Mouse (Mus musculus): ENCODE data around the gene Ngly1. TPM values are rescaled to one million over a fixed set of nuclear protein-coding genes. Genes with fewer than 3 reads are reported as not detected.

The Ngly1 gene
- polyA plus RNA-seq, 1 experiment from 2014 or later = 23.0 TPM

DNA sequence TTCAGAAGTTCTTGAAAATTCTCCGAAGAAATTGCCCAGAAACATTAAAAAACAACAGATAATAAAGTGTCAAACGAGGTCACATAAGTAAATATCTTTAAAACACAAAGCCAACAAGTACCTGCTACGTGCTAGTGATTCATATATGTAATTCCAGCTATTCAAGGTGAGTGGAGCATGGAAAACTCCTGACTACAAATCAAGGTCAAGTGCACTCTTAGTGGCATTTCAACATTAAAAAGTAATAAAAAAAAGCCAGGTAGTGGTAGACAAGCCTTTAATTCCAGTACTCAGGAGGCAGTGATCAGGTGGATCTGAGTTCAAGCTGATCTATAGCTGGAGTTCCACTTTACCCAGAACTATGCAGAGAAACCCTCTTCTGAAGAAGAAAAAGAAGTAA lies 945 bp upstream of the Ngly1 start:
- no peak for ATAC-seq (ENCODE audit: low FRiP score)
- no peak overlapping the region for H3K4me3 ChIP-seq (ENCODE audit: low read depth, low read length)
- no peak overlapping the region for H3K4me2 ChIP-seq (replicated peaks; ENCODE audit: low read depth, low read length)
- H3K9me3 ChIP-seq (ENCODE audit: control insufficient read depth, low read length) = no peaks in the 10 kb centered on the region
- 78% methylated on average over 3 of the region's 3 CpGs for WGBS
- H3K36me3 ChIP-seq (ENCODE audit: control insufficient read depth, insufficient read depth, low read length) = no peaks in the 10 kb centered on the region
- no peak for DNase-seq (ENCODE audit: low spot score)
- no peak overlapping the region for H3K9ac ChIP-seq (ENCODE audit: low read depth, low read length)
- no peaks in the 10 kb centered on the region for H3K4me1 ChIP-seq (replicated peaks; ENCODE audit: control insufficient read depth, insufficient read depth, low read length)
- no peak overlapping the region for H3K27ac ChIP-seq (ENCODE audit: low read depth, low read length)
- no peaks in the 10 kb centered on the region for H3K27me3 ChIP-seq (ENCODE audit: control insufficient read depth, insufficient read depth, low read length)

DNA sequence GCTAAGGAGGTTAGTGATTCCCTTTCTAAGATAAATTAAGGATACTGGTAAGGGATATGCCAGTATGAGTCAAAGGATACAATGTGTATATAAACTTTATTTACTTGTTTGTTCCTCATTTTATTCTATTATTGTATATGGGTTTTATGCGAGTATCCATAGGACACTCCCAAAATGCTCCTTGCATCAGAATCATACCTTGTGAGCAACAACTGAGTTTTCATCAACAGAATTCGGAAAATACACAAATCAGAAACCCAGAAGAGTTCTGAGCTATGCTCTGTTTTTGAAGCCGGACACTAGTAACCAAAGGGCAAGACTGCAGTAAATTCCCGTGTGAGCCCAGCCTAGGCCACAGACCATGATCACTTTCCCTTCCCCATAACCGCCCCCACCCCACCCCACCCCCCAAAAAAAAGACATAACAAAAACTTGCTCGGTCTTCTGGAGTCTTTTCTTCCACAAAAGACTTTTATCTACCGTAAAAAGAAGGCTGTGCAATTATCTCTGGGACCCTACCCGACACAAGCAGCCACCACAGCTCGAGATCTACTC lies 400 bp upstream of the Ngly1 start:
- Histone ChIP-seq H3K9ac (ENCODE audit: low read depth, low read length) (peak overlapping the region; percentile 93), H3K4me3 (ENCODE audit: low read depth, low read length) (peak overlapping the region; percentile 63), H3K9me3 (ENCODE audit: control insufficient read depth, low read length) (no peaks in the 10 kb centered on the region), H3K36me3 (ENCODE audit: control insufficient read depth, insufficient read depth, low read length) (no peaks in the 10 kb centered on the region), H3K27me3 (ENCODE audit: control insufficient read depth, insufficient read depth, low read length) (no peaks in the 10 kb centered on the region), H3K27ac (ENCODE audit: low read depth, low read length) (no peak overlapping the region), H3K4me1 (replicated peaks; ENCODE audit: control insufficient read depth, insufficient read depth, low read length) (no peaks in the 10 kb centered on the region), H3K4me2 (replicated peaks; ENCODE audit: low read depth, low read length) (peak overlapping the region; percentile 74)
- WGBS = 16% methylated on average over 9 of the region's 9 CpGs
- ATAC-seq (ENCODE audit: low FRiP score) = peak; percentile 52
- DNase-seq (ENCODE audit: low spot score) = no peak

GRCm38 (mm10) chr14:16250099-16250498 lies 1.0 kb downstream of the Ngly1 start:
- 83% methylated on average over 3 of the region's 3 CpGs for WGBS
- Histone ChIP-seq H3K9me3 (ENCODE audit: control insufficient read depth, low read length) (no peaks in the 10 kb centered on the region), H3K27ac (ENCODE audit: low read depth, low read length) (no peak overlapping the region), H3K27me3 (ENCODE audit: control insufficient read depth, insufficient read depth, low read length) (no peaks in the 10 kb centered on the region), H3K4me1 (replicated peaks; ENCODE audit: control insufficient read depth, insufficient read depth, low read length) (no peaks in the 10 kb centered on the region), H3K4me2 (replicated peaks; ENCODE audit: low read depth, low read length) (peak overlapping the region; percentile 74), H3K36me3 (ENCODE audit: control insufficient read depth, insufficient read depth, low read length) (no peaks in the 10 kb centered on the region), H3K4me3 (ENCODE audit: low read depth, low read length) (peak overlapping the region; percentile 63; the same call in 1 of the 2 replicates), H3K9ac (ENCODE audit: low read depth, low read length) (peak overlapping the region; percentile 93)
- no peak for ATAC-seq (ENCODE audit: low FRiP score)
- DNase-seq (ENCODE audit: low spot score) = no peak

DNA sequence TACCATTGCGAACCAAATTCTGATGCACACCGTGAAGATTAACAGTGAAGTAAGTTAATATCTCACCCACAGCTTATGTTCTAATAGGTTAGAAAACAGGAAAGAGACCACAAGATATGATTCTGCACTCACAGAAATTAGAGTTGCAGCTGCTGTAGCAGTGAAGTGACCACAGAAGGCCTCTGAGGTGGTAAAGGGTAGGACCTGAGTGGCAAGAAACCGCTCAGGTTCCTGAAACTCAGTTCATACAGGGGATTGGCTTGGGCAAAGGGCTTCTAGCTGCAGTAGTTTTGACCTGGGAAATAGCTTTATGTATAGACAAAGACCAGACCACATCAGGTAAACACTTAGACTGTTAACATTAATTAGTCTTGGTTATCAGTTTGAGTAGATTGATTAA lies 6.7 kb downstream of the Ngly1 start:
- 94% methylated on average over 3 of the region's 3 CpGs for WGBS
- Histone ChIP-seq H3K36me3 (ENCODE audit: control insufficient read depth, insufficient read depth, low read length) (no peaks in the 10 kb centered on the region), H3K9me3 (ENCODE audit: control insufficient read depth, low read length) (no peaks in the 10 kb centered on the region), H3K4me1 (replicated peaks; ENCODE audit: control insufficient read depth, insufficient read depth, low read length) (no peaks in the 10 kb centered on the region), H3K9ac (ENCODE audit: low read depth, low read length) (no peak overlapping the region), H3K27ac (ENCODE audit: low read depth, low read length) (no peak overlapping the region), H3K4me3 (ENCODE audit: low read depth, low read length) (no peak overlapping the region), H3K4me2 (replicated peaks; ENCODE audit: low read depth, low read length) (no peak overlapping the region), H3K27me3 (ENCODE audit: control insufficient read depth, insufficient read depth, low read length) (no peaks in the 10 kb centered on the region)
- DNase-seq (ENCODE audit: low spot score) (no peak), ATAC-seq (ENCODE audit: low FRiP score) (no peak)

DNA sequence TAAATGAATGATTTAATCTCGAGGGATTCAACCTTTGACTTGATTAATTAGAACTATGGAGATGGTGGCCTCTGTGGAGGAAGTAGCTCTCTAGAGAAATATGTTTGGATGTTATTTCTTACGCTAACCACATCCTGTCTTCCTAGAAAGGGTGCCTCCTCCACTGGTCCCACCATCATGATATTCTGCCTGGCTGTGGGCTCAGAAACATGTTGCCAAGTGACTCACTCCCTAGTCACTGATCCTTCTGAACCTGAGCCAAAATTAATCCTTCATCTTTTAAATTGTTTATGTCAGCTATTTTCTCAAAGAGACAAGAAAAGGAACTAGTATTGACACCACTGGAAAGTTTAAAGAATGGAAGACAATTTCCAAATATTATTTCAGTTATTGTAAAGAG lies 7.1 kb downstream of the Ngly1 start:
- DNase-seq (ENCODE audit: low spot score) (no peak), ATAC-seq (ENCODE audit: low FRiP score) (no peak)
- Histone ChIP-seq H3K9me3 (ENCODE audit: control insufficient read depth, low read length) (no peaks in the 10 kb centered on the region), H3K4me1 (replicated peaks; ENCODE audit: control insufficient read depth, insufficient read depth, low read length) (no peaks in the 10 kb centered on the region), H3K9ac (ENCODE audit: low read depth, low read length) (no peak overlapping the region), H3K4me2 (replicated peaks; ENCODE audit: low read depth, low read length) (no peak overlapping the region), H3K36me3 (ENCODE audit: control insufficient read depth, insufficient read depth, low read length) (no peaks in the 10 kb centered on the region), H3K4me3 (ENCODE audit: low read depth, low read length) (no peak overlapping the region), H3K27ac (ENCODE audit: low read depth, low read length) (no peak overlapping the region), H3K27me3 (ENCODE audit: control insufficient read depth, insufficient read depth, low read length) (no peaks in the 10 kb centered on the region)
- WGBS = 88% methylated on average over 2 of the region's 2 CpGs

DNA sequence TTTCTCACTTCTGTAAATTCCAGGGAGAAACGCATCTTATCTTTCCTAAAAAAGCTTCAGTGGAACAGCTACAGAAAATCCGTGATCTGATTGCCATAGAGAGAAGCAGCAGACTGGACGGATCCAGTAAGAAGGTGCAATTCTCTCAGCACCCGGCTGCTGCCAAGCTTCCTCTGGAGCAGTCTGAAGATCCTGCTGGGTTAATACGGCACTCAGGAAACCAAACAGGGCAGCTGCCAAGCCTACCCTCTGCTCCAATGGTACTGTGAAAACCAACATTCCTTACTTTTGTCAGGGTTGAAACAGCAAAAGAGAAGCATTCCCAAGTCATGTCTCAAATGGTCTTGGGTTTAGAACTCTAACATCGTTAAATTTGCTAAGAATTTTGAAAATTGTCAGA lies 11.5 kb downstream of the Ngly1 start:
- Histone ChIP-seq H3K27me3 (ENCODE audit: control insufficient read depth, insufficient read depth, low read length) (no peaks in the 10 kb centered on the region), H3K4me1 (replicated peaks; ENCODE audit: control insufficient read depth, insufficient read depth, low read length) (no peaks in the 10 kb centered on the region), H3K9me3 (ENCODE audit: control insufficient read depth, low read length) (no peaks in the 10 kb centered on the region), H3K36me3 (ENCODE audit: control insufficient read depth, insufficient read depth, low read length) (no peaks in the 10 kb centered on the region), H3K27ac (ENCODE audit: low read depth, low read length) (no peak overlapping the region), H3K4me2 (replicated peaks; ENCODE audit: low read depth, low read length) (no peak overlapping the region), H3K9ac (ENCODE audit: low read depth, low read length) (no peak overlapping the region), H3K4me3 (ENCODE audit: low read depth, low read length) (no peak overlapping the region)
- WGBS = 80% methylated on average over 6 of the region's 6 CpGs
- DNase-seq (ENCODE audit: low spot score) (no peak), ATAC-seq (ENCODE audit: low FRiP score) (no peak)

DNA sequence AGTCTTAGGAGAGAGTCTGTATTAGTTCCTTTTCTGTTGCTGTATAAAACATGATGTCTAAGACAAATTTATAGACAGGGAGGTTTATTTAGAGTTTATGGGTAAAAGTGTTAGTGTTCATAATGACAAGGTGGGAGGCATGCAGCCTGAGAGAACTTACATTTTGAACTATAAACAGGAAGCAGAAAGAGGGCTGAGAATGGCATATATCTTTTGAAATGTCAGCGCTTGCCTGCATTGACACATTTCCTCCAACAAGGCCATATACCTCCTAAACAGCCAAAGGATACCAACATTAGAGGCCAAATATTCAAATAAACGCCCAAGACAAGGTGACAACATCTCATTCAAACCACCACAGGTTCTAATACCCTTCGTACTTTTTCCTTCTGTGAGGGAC lies 12.8 kb downstream of the Ngly1 start:
- no peak for ATAC-seq (ENCODE audit: low FRiP score)
- Histone ChIP-seq H3K27ac (ENCODE audit: low read depth, low read length) (no peak overlapping the region), H3K4me1 (replicated peaks; ENCODE audit: control insufficient read depth, insufficient read depth, low read length) (no peaks in the 10 kb centered on the region), H3K9ac (ENCODE audit: low read depth, low read length) (no peak overlapping the region), H3K4me2 (replicated peaks; ENCODE audit: low read depth, low read length) (no peak overlapping the region), H3K9me3 (ENCODE audit: control insufficient read depth, low read length) (no peaks in the 10 kb centered on the region), H3K36me3 (ENCODE audit: control insufficient read depth, insufficient read depth, low read length) (no peaks in the 10 kb centered on the region), H3K27me3 (ENCODE audit: control insufficient read depth, insufficient read depth, low read length) (no peaks in the 10 kb centered on the region), H3K4me3 (ENCODE audit: low read depth, low read length) (no peak overlapping the region)
- 86% methylated on average over 3 of the region's 3 CpGs for WGBS
- no peak for DNase-seq (ENCODE audit: low spot score)

DNA sequence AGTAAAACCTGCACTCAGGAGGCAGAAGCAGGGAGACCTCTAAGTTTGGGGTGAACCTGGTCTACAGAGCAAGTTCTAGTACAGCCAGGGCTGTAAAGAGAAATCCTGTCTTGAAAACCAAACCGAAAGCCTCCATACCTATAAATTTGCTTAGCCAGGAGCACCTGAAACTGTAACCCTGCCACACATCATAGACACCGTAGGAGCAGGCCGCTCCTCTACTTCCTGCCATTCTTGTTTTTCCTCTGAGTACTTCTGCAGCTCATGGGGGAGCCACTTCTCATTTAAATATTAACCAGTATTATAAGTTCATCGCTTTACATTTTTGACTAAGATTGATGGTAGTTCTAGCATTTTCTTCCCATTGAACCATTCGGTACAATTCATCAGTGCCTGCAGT lies 17.9 kb downstream of the Ngly1 start:
- no peak for DNase-seq (ENCODE audit: low spot score)
- H3K9me3 ChIP-seq (ENCODE audit: control insufficient read depth, low read length) = no peaks in the 10 kb centered on the region
- no peaks in the 10 kb centered on the region for H3K4me1 ChIP-seq (replicated peaks; ENCODE audit: control insufficient read depth, insufficient read depth, low read length)
- H3K4me2 ChIP-seq (replicated peaks; ENCODE audit: low read depth, low read length) = no peak overlapping the region
- no peak overlapping the region for H3K9ac ChIP-seq (ENCODE audit: low read depth, low read length)
- no peak for ATAC-seq (ENCODE audit: low FRiP score)
- H3K27me3 ChIP-seq (ENCODE audit: control insufficient read depth, insufficient read depth, low read length) = no peaks in the 10 kb centered on the region
- H3K4me3 ChIP-seq (ENCODE audit: low read depth, low read length) = no peak overlapping the region
- 89% methylated on average over 5 of the region's 5 CpGs for WGBS
- no peaks in the 10 kb centered on the region for H3K36me3 ChIP-seq (ENCODE audit: control insufficient read depth, insufficient read depth, low read length)
- H3K27ac ChIP-seq (ENCODE audit: low read depth, low read length) = no peak overlapping the region

- Histone ChIP-seq H3K9ac (ENCODE audit: low read depth, low read length) (no peak overlapping the region), H3K4me2 (replicated peaks; ENCODE audit: low read depth, low read length) (no peak overlapping the region), H3K9me3 (ENCODE audit: control insufficient read depth, low read length) (no peaks in the 10 kb centered on the region), H3K36me3 (ENCODE audit: control insufficient read depth, insufficient read depth, low read length) (no peaks in the 10 kb centered on the region), H3K27ac (ENCODE audit: low read depth, low read length) (no peak overlapping the region), H3K27me3 (ENCODE audit: control insufficient read depth, insufficient read depth, low read length) (no peaks in the 10 kb centered on the region), H3K4me1 (replicated peaks; ENCODE audit: control insufficient read depth, insufficient read depth, low read length) (no peaks in the 10 kb centered on the region), H3K4me3 (ENCODE audit: low read depth, low read length) (no peak overlapping the region)
- DNase-seq (ENCODE audit: low spot score) (no peak), ATAC-seq (ENCODE audit: low FRiP score) (no peak)
- WGBS = 95% methylated on average over 2 of the region's 2 CpGs
Observed at GRCm38 (mm10) chr14:16269776-16270175, 20.7 kb downstream of the Ngly1 start.

Data from hindbrain, embryonic 11.5 days (tissue).